Mouse (Mus musculus) heart, embryonic 13.5 days (tissue): Measurements from ENCODE around the gene 2410131K14Rik. TPM values are rescaled to one million over a fixed set of nuclear protein-coding genes. Genes with fewer than 3 reads are reported as not detected.
A peak's percentile ranks its signal among the peaks of the same experiment; 100 is the strongest.

Experiments used
- ATAC-seq: fragments of 200-750 bp; cut with Nextera tagmentation; 2 replicates; pipeline ENCODE4 v1.8.0; 2017; ENCODE audit warnings: moderate TSS enrichment; ENCODE audit not compliant: insufficient number of reproducible peaks, low FRiP score, low TSS enrichment; ENCODE audit errors: extremely low read depth
- H3K27ac ChIP-seq: fragments of 300-500 bp; sonication (generic); replicated peaks from 2 replicates; pipeline ENCODE4 v1.5.1; 2015; ENCODE audit warnings: moderate library complexity, mild to moderate bottlenecking, inconsistent platforms
- H3K27me3 ChIP-seq: fragments of 300-500 bp; sonication (generic); replicated peaks from 2 replicates; pipeline ENCODE4 v1.6.1; 2015; ENCODE audit warnings: mild to moderate bottlenecking, inconsistent platforms
- H3K36me3 ChIP-seq: fragments of 300-500 bp; sonication (generic); 2 replicates; pipeline ENCODE4 v1.6.1; 2015; ENCODE audit warnings: mild to moderate bottlenecking, inconsistent platforms
- H3K4me1 ChIP-seq: fragments of 300-500 bp; sonication (generic); 2 replicates; pipeline ENCODE4 v1.6.1; 2015; ENCODE audit warnings: inconsistent platforms
- H3K4me2 ChIP-seq: fragments of 300-500 bp; sonication (generic); 2 replicates; pipeline ENCODE4 v1.6.1; 2015; ENCODE audit warnings: inconsistent platforms, mild to moderate bottlenecking, moderate library complexity
- H3K4me3 ChIP-seq: fragments of 300-500 bp; sonication (generic); 2 replicates; pipeline ENCODE4 v1.5.1; 2015; ENCODE audit warnings: moderate library complexity, mild to moderate bottlenecking, inconsistent platforms
- H3K9ac ChIP-seq: fragments of 300-500 bp; sonication (generic); 2 replicates; pipeline ENCODE4 v1.6.1; 2015; ENCODE audit warnings: inconsistent platforms, mild to moderate bottlenecking, moderate library complexity
- H3K9me3 ChIP-seq: fragments of 300-500 bp; sonication (generic); 2 replicates; pipeline ENCODE4 v1.6.1; 2016; ENCODE audit warnings: inconsistent platforms
- WGBS: fragments of 180-500 bp; shearing (Covaris S2); methylation state at CpG from one replicate; pipeline ENCODE4 v1.1.7; 2015; ENCODE audit warnings: mixed read lengths; 5-methylcytosine and 5-hydroxymethylcytosine counted together
- polyA plus RNA-seq: library from polyadenylated mRNA; unstranded; fragments of >200 nt; fragmentation: Nextera tagmentation; extraction: Ambion mirVana; gene quantifications from 2 replicates; pipeline ENCODE4 v1.2.1, GENCODE M21; 2015

The 2410131K14Rik gene
- 6.1 and 6.5 TPM in 2 replicates for polyA plus RNA-seq

DNA sequence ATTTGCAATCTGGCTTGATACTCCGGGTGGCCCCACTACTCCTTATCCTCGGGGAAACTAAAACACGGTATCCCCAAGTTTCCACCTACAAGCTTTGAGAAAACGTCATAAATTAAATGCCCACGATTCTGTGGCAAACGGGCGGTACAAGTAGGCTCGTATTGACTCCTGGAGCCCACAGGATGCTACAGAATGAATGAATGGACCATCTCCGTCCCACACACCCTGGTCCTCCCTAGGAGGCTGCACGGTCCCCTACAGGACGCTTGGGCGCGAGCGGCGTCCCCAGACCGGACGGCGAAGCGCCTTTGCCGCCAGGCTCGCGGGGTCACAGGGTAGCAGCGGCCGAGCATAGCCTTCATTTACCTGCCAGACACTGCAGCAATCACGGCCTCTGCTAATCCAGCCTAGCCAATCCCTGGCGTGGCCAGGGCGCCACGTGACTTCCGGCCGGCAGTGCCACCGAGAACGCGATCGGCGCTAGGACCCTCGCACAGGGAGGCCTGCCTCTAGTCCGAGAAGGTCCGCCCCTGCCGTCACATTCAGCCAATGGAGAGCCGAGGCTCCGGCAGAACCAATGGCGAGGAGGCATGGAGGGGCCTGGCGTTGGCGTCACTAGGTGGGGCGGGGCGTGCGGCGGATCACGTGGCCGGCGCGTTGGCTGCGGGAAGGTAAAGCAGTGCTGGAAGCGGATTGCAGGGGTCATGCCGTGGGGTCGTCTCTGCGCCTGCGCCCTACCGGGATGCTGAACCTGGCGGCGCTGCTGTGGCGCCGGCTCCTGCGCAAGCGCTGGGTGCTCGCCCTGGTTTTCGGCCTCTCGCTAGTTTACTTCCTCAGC is at the start of gene 2410131K14Rik, which contains the start of gene Rnft2:
Gene 2410131K14Rik (plus strand): TSS at position 622 of the 838 bp plus-strand sequence.
Gene Rnft2 (minus strand): TSS at position 511 of the 838 bp plus-strand sequence.
- peak within 1 kb of the TSS; percentile 76 for H3K27ac ChIP-seq
- H3K4me3 ChIP-seq = peak within 1 kb of the TSS; percentile 76
- H3K9me3 ChIP-seq = no peaks in the 10 kb centered on the region
- H3K36me3 ChIP-seq = peaks cover 19% of the 10 kb centered on the region
- H3K27me3 ChIP-seq = no peaks in the 10 kb centered on the region
- peak; percentile 99 for ATAC-seq
- under 1% methylated on average over 68 of the region's 68 CpGs for WGBS
- H3K4me2 ChIP-seq = peak within 1 kb of the TSS; percentile 89
- peak within 1 kb of the TSS; percentile 91 for H3K9ac ChIP-seq
- peaks cover 22% of the 10 kb centered on the region for H3K4me1 ChIP-seq

DNA sequence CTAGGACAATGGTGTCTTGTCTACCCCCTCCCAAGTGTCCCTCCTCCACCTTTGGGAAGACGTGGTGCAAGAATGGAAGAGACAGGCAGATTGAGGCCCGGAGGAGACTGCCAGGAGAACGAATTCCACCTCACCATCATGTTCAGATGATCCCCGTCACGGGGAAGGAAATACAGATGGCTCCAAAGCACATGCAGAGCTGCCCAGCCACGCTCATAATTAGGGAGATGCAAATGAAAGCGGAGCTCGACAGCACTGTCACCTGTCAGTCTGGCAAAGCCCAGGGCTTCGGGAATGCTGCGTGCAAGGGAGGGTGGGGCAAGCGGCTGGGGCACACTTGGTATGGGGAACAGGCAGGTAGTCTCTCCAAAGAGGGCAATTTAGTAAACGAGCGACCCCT is 47.6 kb upstream of the 2410131K14Rik start:
- Histone ChIP-seq H3K9me3 (no peaks in the 10 kb centered on the region), H3K4me3 (no peak overlapping the region), H3K9ac (no peak overlapping the region), H3K4me2 (no peak overlapping the region), H3K27ac (no peak overlapping the region), H3K36me3 (no peaks in the 10 kb centered on the region), H3K4me1 (no peaks in the 10 kb centered on the region), H3K27me3 (peaks cover 32% of the 10 kb centered on the region)
- 71% methylated on average over 13 of the region's 13 CpGs for WGBS
- no peak for ATAC-seq

DNA sequence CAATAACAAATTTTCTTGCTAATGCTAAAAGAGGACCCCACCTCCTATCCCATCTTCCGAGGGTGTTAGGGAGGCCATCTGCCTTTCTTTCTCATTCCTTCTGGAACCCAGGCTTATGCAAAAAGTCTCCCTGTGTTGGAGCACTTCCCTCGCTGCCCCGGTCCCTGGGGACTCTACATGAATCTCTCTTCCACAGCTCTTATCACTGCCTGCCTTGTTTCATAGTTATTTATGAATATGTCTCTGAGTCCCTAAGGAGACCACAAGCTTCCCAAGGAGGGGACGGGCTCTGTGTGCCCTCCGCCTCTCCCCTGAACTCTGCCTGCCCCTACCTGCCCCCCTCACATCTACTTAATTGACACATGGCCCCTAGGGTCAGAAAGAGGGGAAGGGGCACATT is 45.4 kb upstream of the 2410131K14Rik start:
- no peaks in the 10 kb centered on the region for H3K4me1 ChIP-seq
- no peak overlapping the region for H3K9ac ChIP-seq
- H3K27ac ChIP-seq = no peak overlapping the region
- no peak overlapping the region for H3K4me3 ChIP-seq
- no peaks in the 10 kb centered on the region for H3K36me3 ChIP-seq
- no peaks in the 10 kb centered on the region for H3K9me3 ChIP-seq
- no peak overlapping the region for H3K4me2 ChIP-seq
- 61% methylated on average over 5 of the region's 5 CpGs for WGBS
- H3K27me3 ChIP-seq = peaks cover 9% of the 10 kb centered on the region
- no peak for ATAC-seq

DNA sequence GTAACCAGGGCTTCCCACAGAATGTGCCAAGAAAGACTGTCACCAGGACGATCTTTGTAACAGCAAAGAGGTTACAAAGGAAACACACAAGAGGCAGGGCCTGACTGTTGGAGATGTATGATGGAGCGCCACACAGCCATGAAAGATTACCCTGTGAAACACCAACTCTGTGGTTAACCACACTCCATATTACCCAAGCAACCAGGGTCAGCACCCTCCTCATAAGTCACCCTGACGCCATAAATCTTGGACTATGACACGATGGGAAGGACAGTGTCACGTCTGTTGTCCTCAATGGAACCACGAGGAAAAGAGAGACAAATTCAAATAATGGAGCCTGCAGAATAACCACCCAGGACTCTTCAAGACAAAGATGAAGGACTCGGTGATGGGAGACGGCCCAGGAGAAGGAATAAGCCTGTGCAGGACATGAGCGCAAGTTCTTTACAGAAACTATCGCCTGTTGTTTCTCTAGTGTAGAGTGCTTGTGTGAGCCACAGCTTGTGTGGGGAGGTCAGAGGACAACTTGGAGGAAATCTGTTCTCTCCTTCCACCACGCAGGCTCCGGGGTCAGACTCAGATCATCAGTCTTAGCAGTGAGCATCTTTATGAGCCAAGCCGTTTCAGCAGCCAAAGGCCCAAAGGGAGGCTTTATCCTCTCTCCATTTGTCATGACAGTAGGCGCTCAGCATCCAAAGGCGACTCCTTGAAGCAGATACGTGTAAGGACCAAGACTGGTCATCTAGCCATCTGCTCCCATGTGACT is 40.2 kb upstream of the 2410131K14Rik start:
- Histone ChIP-seq H3K4me3 (no peak overlapping the region), H3K9me3 (no peaks in the 10 kb centered on the region), H3K27ac (no peak overlapping the region), H3K36me3 (no peaks in the 10 kb centered on the region), H3K9ac (no peak overlapping the region), H3K4me2 (no peak overlapping the region), H3K27me3 (0 out of 2 replicates have a peak, but pooled peaks cover 3% of the 10 kb centered on the region), H3K4me1 (no peaks in the 10 kb centered on the region)
- no peak for ATAC-seq
- WGBS = 79% methylated on average over 16 of the region's 16 CpGs

DNA sequence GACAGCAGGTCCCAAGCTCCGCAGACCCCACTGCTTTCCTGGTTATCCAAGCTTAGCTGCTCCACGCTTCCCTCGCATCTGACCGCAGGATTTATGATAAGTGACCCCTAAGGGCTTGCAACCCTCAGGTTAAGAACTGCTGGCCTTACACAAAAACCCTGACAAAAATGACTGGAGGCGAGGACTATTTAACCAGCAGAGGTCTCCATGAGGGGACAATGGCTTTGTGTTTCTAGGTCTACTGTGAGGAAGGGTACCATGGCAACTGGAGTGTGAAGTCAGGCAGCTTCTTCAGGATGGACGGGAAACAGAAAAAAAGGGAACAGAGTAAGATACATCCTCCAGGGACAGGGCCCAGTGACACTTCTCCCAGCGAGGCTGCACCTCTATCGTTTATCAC is 39.2 kb upstream of the 2410131K14Rik start:
- no peak for ATAC-seq
- H3K9me3 ChIP-seq = no peaks in the 10 kb centered on the region
- no peak overlapping the region for H3K27ac ChIP-seq
- H3K4me1 ChIP-seq = no peaks in the 10 kb centered on the region
- 0 out of 2 replicates have a peak, but pooled peaks cover 3% of the 10 kb centered on the region for H3K27me3 ChIP-seq
- no peaks in the 10 kb centered on the region for H3K36me3 ChIP-seq
- no peak overlapping the region for H3K4me2 ChIP-seq
- H3K9ac ChIP-seq = no peak overlapping the region
- 78% methylated on average over 8 of the region's 8 CpGs for WGBS
- H3K4me3 ChIP-seq = no peak overlapping the region

DNA sequence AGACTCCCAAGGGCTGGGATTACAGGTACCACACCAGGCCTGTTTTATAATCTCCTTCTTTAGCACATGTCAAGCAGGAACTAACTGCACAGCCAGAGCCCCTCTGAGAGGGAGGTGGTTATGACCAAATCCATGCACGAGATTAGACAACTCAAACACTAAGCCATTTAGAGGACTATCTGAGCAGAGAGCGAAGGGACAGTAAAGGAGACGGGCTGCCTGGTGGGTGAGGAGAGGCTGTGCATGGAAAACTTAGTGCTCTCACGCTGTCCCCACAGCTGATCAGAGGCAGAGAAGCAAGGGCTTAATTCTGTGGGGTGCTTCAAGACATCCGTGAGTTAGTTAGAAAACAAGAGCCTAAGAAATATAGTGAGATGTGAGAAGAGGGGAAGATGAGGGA is 31.0 kb upstream of the 2410131K14Rik start:
- WGBS = 16% methylated on average over 5 of the region's 5 CpGs
- no peaks in the 10 kb centered on the region for H3K36me3 ChIP-seq
- peak overlapping the region; percentile 48; the same call in 1 of the 2 replicates for H3K27ac ChIP-seq
- H3K27me3 ChIP-seq = 0 out of 2 replicates have a peak, but pooled peaks cover 6% of the 10 kb centered on the region
- H3K4me3 ChIP-seq = peak overlapping the region; percentile 49
- H3K9ac ChIP-seq = peak overlapping the region; percentile 73; the same call in 1 of the 2 replicates
- no peaks in the 10 kb centered on the region for H3K9me3 ChIP-seq
- ATAC-seq = no peak
- H3K4me1 ChIP-seq = peaks cover 14% of the 10 kb centered on the region
- H3K4me2 ChIP-seq = peak overlapping the region; percentile 76

DNA sequence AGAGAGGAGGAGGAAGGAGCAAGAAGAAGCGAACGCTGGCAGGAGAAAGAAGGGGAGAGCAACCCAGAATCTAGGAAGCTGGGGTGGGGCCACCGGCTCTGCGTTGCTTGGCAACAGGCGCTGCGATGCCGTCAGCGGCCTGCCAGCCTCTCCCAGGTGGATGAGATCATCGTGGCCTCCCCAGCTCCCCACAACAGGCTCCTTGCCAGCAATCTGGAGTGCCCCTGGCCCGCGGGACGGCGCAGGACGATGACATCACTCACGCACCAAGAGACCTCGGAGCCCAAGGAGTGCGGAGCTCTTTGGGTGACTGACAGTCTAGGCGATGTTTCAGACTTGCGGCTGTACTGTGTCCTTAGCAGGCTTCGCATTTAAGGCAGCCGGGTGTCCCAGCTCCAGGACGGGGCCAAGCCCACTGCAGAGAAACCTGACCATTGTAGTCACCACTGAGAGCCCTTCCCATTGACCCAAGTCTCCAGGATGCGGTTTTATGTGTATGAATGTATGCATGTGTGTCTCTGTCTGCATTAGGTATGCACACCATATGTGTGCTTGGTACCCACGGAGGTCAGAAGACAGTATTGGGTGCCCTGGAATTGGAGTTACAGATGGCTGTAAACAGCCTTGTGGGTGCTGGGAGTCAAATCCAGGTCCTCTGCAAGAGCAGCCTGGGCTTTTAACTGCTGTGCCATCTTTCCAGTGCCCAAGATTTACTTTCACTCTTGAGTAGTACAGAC is 30.4 kb upstream of the 2410131K14Rik start:
- Histone ChIP-seq H3K27ac (peak overlapping the region; percentile 45; the same call in 1 of the 2 replicates), H3K4me2 (peak overlapping the region; percentile 76), H3K36me3 (no peaks in the 10 kb centered on the region), H3K27me3 (0 out of 2 replicates have a peak, but pooled peaks cover 4% of the 10 kb centered on the region), H3K9ac (peak overlapping the region; percentile 73), H3K4me1 (peaks cover 14% of the 10 kb centered on the region), H3K4me3 (peak overlapping the region; percentile 49), H3K9me3 (no peaks in the 10 kb centered on the region)
- 8% methylated on average over 24 of the region's 24 CpGs for WGBS
- peak; percentile 63; the same call in 1 of the 2 replicates for ATAC-seq

DNA sequence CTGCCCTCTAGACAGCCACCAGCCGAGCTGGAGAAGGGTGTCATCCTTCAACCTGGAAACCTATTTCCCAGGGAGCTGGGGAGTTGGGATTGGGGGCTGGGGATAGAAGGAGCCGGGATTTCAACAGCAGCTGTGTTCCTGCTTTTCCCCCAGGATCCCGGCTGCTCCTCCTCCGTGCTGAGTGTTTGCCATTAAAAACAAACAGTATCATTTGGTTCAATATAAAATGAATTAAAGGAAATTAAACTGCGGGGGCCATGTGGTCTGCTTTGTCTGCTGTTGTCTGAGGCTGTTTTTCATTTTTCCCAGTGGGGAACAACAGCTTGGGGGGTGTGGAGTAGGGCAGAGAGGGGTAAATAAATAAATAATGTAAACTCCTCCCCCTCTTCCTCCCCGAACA is 27.6 kb upstream of the 2410131K14Rik start:
- no peaks in the 10 kb centered on the region for H3K36me3 ChIP-seq
- no peak overlapping the region for H3K27ac ChIP-seq
- H3K9ac ChIP-seq = no peak overlapping the region
- H3K4me2 ChIP-seq = no peak overlapping the region
- 50% methylated on average over 6 of the region's 6 CpGs for WGBS
- H3K4me3 ChIP-seq = no peak overlapping the region
- peaks cover 14% of the 10 kb centered on the region for H3K4me1 ChIP-seq
- ATAC-seq = no peak
- H3K27me3 ChIP-seq = 0 out of 2 replicates have a peak, but pooled peaks cover under 1% of the 10 kb centered on the region
- H3K9me3 ChIP-seq = no peaks in the 10 kb centered on the region

DNA sequence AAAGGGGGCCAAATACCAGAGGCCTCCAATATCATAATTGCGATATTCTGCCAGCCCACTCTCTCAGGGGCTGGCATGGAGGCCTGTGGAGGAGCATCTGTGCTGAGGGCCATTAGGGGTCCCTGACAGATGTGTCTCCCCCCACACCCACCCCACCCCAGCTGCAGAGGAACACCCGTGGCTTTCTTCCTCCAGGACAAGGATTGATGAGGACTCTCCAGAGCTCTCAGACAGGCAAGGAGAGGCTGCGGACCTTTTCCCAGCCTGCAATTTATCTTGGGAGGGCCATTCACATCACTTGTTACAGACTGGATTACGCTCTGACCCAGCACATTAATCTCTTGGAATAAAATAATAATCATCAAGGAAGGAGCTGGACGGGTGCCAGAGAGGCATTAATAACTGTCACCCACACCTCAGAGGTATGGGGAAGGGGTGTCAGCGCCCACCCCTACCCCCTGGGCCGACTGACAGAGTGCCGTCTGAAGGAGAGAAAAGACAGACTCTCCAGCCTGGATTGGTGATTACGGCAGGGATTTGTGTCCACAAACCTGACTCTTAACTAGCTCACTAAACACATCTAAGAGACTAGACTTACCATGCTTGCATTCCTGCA is 21.8 kb upstream of the 2410131K14Rik start:
- no peak for ATAC-seq
- 51% methylated on average over 9 of the region's 9 CpGs for WGBS
- Histone ChIP-seq H3K27me3 (no peaks in the 10 kb centered on the region), H3K9me3 (no peaks in the 10 kb centered on the region), H3K36me3 (peaks cover 2% of the 10 kb centered on the region; the same call in 1 of the 2 replicates), H3K27ac (no peak overlapping the region), H3K4me2 (no peak overlapping the region), H3K9ac (no peak overlapping the region), H3K4me3 (no peak overlapping the region), H3K4me1 (no peaks in the 10 kb centered on the region)

DNA sequence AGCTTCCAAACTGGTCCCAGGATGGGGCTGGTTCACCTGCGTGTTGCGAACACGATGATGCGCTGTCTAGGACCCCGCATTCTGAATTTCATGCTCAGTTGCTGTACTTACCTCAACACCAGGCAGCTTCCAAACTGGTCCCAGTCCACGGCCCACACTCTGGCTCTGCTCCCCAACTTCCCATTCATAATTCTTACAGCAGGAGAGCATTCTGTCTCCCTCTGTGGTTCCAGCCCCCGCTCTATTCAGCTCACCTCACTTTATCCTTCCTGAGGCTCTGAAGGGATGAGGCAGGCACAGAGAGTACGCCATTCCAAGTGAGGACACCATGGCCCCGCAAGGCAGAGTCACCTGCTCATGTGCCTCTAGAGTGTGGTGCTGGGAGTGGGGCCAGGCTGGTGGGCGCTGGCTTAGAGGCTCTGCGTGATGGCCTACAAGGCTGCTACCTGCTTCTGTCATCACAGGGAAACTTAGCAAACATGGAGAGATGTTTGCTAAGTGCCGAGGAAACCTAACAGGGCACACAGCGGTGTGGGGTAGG is 14.9 kb upstream of the 2410131K14Rik start:
- ATAC-seq = no peak
- Histone ChIP-seq H3K27ac (no peak overlapping the region), H3K4me3 (no peak overlapping the region), H3K4me2 (no peak overlapping the region), H3K9ac (no peak overlapping the region), H3K36me3 (peaks cover 14% of the 10 kb centered on the region), H3K4me1 (no peaks in the 10 kb centered on the region), H3K27me3 (no peaks in the 10 kb centered on the region), H3K9me3 (no peaks in the 10 kb centered on the region)
- WGBS = 90% methylated on average over 13 of the region's 13 CpGs
